Mouse (Mus musculus): ENCODE data around the gene Rgma.
A peak's percentile ranks its signal among the peaks of the same experiment; 100 is the strongest.

Gene Rgma

GRCm38 (mm10) chr7:73433637-73434335 lies 58.5 kb downstream of the Rgma start:
- DNase-seq (ENCODE audit: low spot score) = no peak

DNA sequence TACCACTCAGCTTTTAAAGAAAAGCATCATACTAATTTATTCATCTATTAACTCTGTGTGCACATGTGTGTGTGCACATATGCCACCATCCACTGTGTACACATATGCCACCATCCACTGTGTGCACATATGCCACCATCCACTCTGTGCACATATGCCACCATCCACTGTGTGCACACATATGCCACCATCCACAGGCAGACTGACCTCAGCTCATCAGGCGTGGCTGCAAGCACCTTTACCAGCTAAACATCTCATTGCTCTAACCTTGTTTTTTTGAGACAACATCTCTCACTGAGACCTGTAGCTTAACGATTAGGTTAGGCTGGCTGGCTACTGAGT lies 59.0 kb downstream of the Rgma start:
- no peak for DNase-seq (ENCODE audit: low spot score)

- no peak for DNase-seq (ENCODE audit: low spot score)
Measured at GRCm38 (mm10) chr7:73435685-73436084, 60.4 kb downstream of the Rgma start.

DNA sequence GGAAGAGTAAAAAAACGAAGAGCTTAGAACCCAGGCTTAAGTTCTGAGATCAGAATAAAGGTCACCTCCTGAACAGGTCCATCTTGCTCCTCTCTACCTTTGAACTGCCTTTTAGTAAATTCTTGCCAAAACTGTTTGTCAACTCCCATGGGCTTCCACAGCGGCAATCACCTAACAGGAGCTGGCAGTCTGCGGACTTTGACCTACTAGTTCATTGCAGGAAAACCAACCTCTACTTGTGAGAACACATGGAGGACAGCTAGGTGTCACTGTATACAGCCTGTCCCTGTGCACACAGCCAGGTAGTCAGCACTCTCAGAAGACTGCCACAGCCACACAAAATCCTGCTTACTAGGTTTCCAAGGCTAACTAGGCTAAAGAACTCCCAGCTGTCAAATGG lies 66.5 kb downstream of the Rgma start:
- peak; percentile 78 for DNase-seq (ENCODE audit: low spot score)

DNA sequence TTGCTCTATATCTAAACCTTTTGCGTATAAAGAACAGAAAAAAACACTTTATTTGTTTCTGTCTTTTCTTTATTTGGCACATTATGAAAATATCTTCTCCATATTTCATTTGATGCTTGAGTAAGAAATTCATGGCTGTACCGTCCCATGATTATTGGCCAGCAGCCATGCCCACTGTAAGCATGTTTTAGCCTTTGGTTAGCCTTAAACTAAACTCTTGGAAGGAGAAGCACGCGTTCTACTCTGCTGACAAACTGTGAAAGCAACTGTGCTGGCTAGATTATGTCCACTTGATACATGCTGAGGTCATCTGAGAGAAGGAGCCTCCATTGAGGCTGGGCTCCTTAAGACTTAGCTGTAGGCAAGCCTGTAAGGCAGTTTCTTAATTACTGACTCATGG lies 66.9 kb downstream of the Rgma start:
- DNase-seq (ENCODE audit: low spot score) = no peak

GRCm38 (mm10) chr7:73451594-73451993 lies 76.3 kb downstream of the Rgma start:
- DNase-seq (ENCODE audit: low spot score) = no peak

GRCm38 (mm10) chr7:73452187-73452808 lies 77.0 kb downstream of the Rgma start:
- DNase-seq (ENCODE audit: low spot score) = no peak

DNA sequence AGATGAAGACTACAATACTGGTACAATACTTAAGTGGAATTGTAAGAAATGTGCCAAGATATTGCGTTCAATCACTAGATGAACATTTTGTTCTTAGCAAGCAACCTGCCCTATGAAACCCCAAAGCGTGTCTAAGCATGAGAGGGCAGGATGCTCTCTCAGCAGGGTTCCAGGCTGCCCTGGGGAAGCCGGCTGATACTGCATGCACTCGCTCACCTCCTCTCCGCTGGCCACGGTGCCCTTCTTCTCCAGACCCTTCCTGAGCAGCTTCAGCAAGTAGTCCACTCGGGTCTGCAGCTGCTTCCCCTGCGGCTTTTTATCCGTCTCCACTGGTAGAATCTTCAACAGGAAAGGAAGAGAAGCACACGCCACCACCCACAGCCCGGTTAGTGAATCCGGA lies 78.8 kb downstream of the Rgma start:
- DNase-seq (ENCODE audit: low spot score) = no peak

GRCm38 (mm10) chr7:73463546-73463945 lies 88.2 kb downstream of the Rgma start:
- DNase-seq (ENCODE audit: low spot score) = no peak

- no peak for DNase-seq (ENCODE audit: low spot score)
Measured at GRCm38 (mm10) chr7:73467741-73468140, 92.4 kb downstream of the Rgma start.
